Mouse (Mus musculus): ENCODE results near the gene Pigv. TPM values are rescaled to one million over a fixed set of nuclear protein-coding genes. Genes with fewer than 3 reads are reported as not detected.

Pigv gene
- polyA plus RNA-seq, 1 experiment from 2014 or later, result 18.9 TPM

GRCm38 (mm10) chr4:133700905-133701368, 28.5 kb upstream of the Pigv start:
- H3K4me2 ChIP-seq (replicated peaks; ENCODE audit: low read depth, low read length), result no peak overlapping the region
- H3K9me3 ChIP-seq (ENCODE audit: control insufficient read depth, low read depth, low read length), result no peaks in the 10 kb centered on the region
- H3K27ac ChIP-seq (ENCODE audit: low read length), result no peak overlapping the region
- peaks cover 44% of the 10 kb centered on the region for H3K36me3 ChIP-seq (ENCODE audit: control insufficient read depth, insufficient read depth, low read length)
- no peak overlapping the region for H3K9ac ChIP-seq (replicated peaks; ENCODE audit: low read depth, low read length)
- no peak for ATAC-seq (ENCODE audit: insufficient number of reproducible peaks, insufficient read depth, low FRiP score, low read depth)
- 78% methylated on average over 11 of the region's 11 CpGs for WGBS
- no peaks in the 10 kb centered on the region for H3K27me3 ChIP-seq (ENCODE audit: control insufficient read depth, insufficient read depth, low read length)
- no peak overlapping the region for H3K4me3 ChIP-seq (ENCODE audit: low read depth, low read length)
- H3K4me1 ChIP-seq (ENCODE audit: control insufficient read depth, insufficient read depth, low read length), result peaks cover 7% of the 10 kb centered on the region; the same call in 1 of the 2 replicates

GRCm38 (mm10) chr4:133695363-133695762, 22.9 kb upstream of the Pigv start:
- Histone ChIP-seq H3K9ac (replicated peaks; ENCODE audit: low read depth, low read length) (no peak overlapping the region), H3K36me3 (ENCODE audit: control insufficient read depth, insufficient read depth, low read length) (peaks cover 81% of the 10 kb centered on the region), H3K27ac (ENCODE audit: low read length) (no peak overlapping the region), H3K9me3 (ENCODE audit: control insufficient read depth, low read depth, low read length) (no peaks in the 10 kb centered on the region), H3K4me1 (ENCODE audit: control insufficient read depth, insufficient read depth, low read length) (peaks cover 10% of the 10 kb centered on the region), H3K4me3 (ENCODE audit: low read depth, low read length) (no peak overlapping the region), H3K27me3 (ENCODE audit: control insufficient read depth, insufficient read depth, low read length) (no peaks in the 10 kb centered on the region), H3K4me2 (replicated peaks; ENCODE audit: low read depth, low read length) (no peak overlapping the region)
- ATAC-seq (ENCODE audit: insufficient number of reproducible peaks, insufficient read depth, low FRiP score, low read depth), result no peak
- WGBS, result 79% methylated on average over 3 of the region's 3 CpGs

GRCm38 (mm10) chr4:133690252-133690651, 17.8 kb upstream of the Pigv start:
- H3K36me3 ChIP-seq (ENCODE audit: control insufficient read depth, insufficient read depth, low read length), result peaks cover 96% of the 10 kb centered on the region
- no peak overlapping the region for H3K4me2 ChIP-seq (replicated peaks; ENCODE audit: low read depth, low read length)
- H3K4me1 ChIP-seq (ENCODE audit: control insufficient read depth, insufficient read depth, low read length), result peaks cover 29% of the 10 kb centered on the region
- no peak overlapping the region for H3K9ac ChIP-seq (replicated peaks; ENCODE audit: low read depth, low read length)
- 22% methylated on average over 5 of the region's 5 CpGs for WGBS
- H3K27ac ChIP-seq (ENCODE audit: low read length), result peak overlapping the region; percentile 23; the same call in 1 of the 2 replicates
- no peak overlapping the region for H3K4me3 ChIP-seq (ENCODE audit: low read depth, low read length)
- no peaks in the 10 kb centered on the region for H3K9me3 ChIP-seq (ENCODE audit: control insufficient read depth, low read depth, low read length)
- H3K27me3 ChIP-seq (ENCODE audit: control insufficient read depth, insufficient read depth, low read length), result no peaks in the 10 kb centered on the region
- ATAC-seq (ENCODE audit: insufficient number of reproducible peaks, insufficient read depth, low FRiP score, low read depth), result peak; percentile 24; the same call in 1 of the 2 replicates

- Histone ChIP-seq H3K27me3 (ENCODE audit: control insufficient read depth, insufficient read depth, low read length) (no peaks in the 10 kb centered on the region), H3K36me3 (ENCODE audit: control insufficient read depth, insufficient read depth, low read length) (peaks cover 96% of the 10 kb centered on the region), H3K9me3 (ENCODE audit: control insufficient read depth, low read depth, low read length) (no peaks in the 10 kb centered on the region), H3K4me2 (replicated peaks; ENCODE audit: low read depth, low read length) (no peak overlapping the region), H3K9ac (replicated peaks; ENCODE audit: low read depth, low read length) (no peak overlapping the region), H3K27ac (ENCODE audit: low read length) (0 out of 2 replicates have a peak overlapping the region, but pooled peaks have one; percentile 29), H3K4me1 (ENCODE audit: control insufficient read depth, insufficient read depth, low read length) (peaks cover 29% of the 10 kb centered on the region), H3K4me3 (ENCODE audit: low read depth, low read length) (no peak overlapping the region)
- WGBS, result 31% methylated on average over 7 of the region's 7 CpGs
- peak; percentile 62 for ATAC-seq (ENCODE audit: insufficient number of reproducible peaks, insufficient read depth, low FRiP score, low read depth)
Observed at GRCm38 (mm10) chr4:133688417-133689067, 16.1 kb upstream of the Pigv start.

- Histone ChIP-seq H3K27ac (ENCODE audit: low read length) (no peak overlapping the region), H3K36me3 (ENCODE audit: control insufficient read depth, insufficient read depth, low read length) (peaks cover 94% of the 10 kb centered on the region), H3K4me3 (ENCODE audit: low read depth, low read length) (no peak overlapping the region), H3K27me3 (ENCODE audit: control insufficient read depth, insufficient read depth, low read length) (no peaks in the 10 kb centered on the region), H3K4me1 (ENCODE audit: control insufficient read depth, insufficient read depth, low read length) (peaks cover 29% of the 10 kb centered on the region), H3K9me3 (ENCODE audit: control insufficient read depth, low read depth, low read length) (no peaks in the 10 kb centered on the region), H3K4me2 (replicated peaks; ENCODE audit: low read depth, low read length) (no peak overlapping the region), H3K9ac (replicated peaks; ENCODE audit: low read depth, low read length) (no peak overlapping the region)
- no peak for ATAC-seq (ENCODE audit: insufficient number of reproducible peaks, insufficient read depth, low FRiP score, low read depth)
- WGBS, result 84% methylated on average over 5 of the region's 5 CpGs
Observed at GRCm38 (mm10) chr4:133687126-133687525, 14.7 kb upstream of the Pigv start.

GRCm38 (mm10) chr4:133686512-133686911, 14.1 kb upstream of the Pigv start:
- Histone ChIP-seq H3K27ac (ENCODE audit: low read length) (no peak overlapping the region), H3K27me3 (ENCODE audit: control insufficient read depth, insufficient read depth, low read length) (no peaks in the 10 kb centered on the region), H3K9ac (replicated peaks; ENCODE audit: low read depth, low read length) (no peak overlapping the region), H3K4me2 (replicated peaks; ENCODE audit: low read depth, low read length) (no peak overlapping the region), H3K4me1 (ENCODE audit: control insufficient read depth, insufficient read depth, low read length) (peaks cover 26% of the 10 kb centered on the region), H3K9me3 (ENCODE audit: control insufficient read depth, low read depth, low read length) (no peaks in the 10 kb centered on the region), H3K36me3 (ENCODE audit: control insufficient read depth, insufficient read depth, low read length) (peaks cover 94% of the 10 kb centered on the region), H3K4me3 (ENCODE audit: low read depth, low read length) (no peak overlapping the region)
- 87% methylated on average over 11 of the region's 11 CpGs for WGBS
- ATAC-seq (ENCODE audit: insufficient number of reproducible peaks, insufficient read depth, low FRiP score, low read depth), result no peak

GRCm38 (mm10) chr4:133680206-133680786, 7.8 kb upstream of the Pigv start:
- no peak overlapping the region for H3K4me3 ChIP-seq (ENCODE audit: low read depth, low read length)
- H3K27me3 ChIP-seq (ENCODE audit: control insufficient read depth, insufficient read depth, low read length), result no peaks in the 10 kb centered on the region
- H3K4me2 ChIP-seq (replicated peaks; ENCODE audit: low read depth, low read length), result no peak overlapping the region
- WGBS, result 87% methylated on average over 14 of the region's 14 CpGs
- H3K4me1 ChIP-seq (ENCODE audit: control insufficient read depth, insufficient read depth, low read length), result peaks cover 16% of the 10 kb centered on the region
- H3K9ac ChIP-seq (replicated peaks; ENCODE audit: low read depth, low read length), result no peak overlapping the region
- H3K9me3 ChIP-seq (ENCODE audit: control insufficient read depth, low read depth, low read length), result no peaks in the 10 kb centered on the region
- peaks cover 57% of the 10 kb centered on the region for H3K36me3 ChIP-seq (ENCODE audit: control insufficient read depth, insufficient read depth, low read length)
- no peak overlapping the region for H3K27ac ChIP-seq (ENCODE audit: low read length)
- ATAC-seq (ENCODE audit: insufficient number of reproducible peaks, insufficient read depth, low FRiP score, low read depth), result no peak

- WGBS, result 70% methylated on average over 7 of the region's 7 CpGs
- Histone ChIP-seq H3K9me3 (ENCODE audit: control insufficient read depth, low read depth, low read length) (no peaks in the 10 kb centered on the region), H3K36me3 (ENCODE audit: control insufficient read depth, insufficient read depth, low read length) (peaks cover 50% of the 10 kb centered on the region), H3K27ac (ENCODE audit: low read length) (no peak overlapping the region), H3K4me1 (ENCODE audit: control insufficient read depth, insufficient read depth, low read length) (peaks cover 21% of the 10 kb centered on the region), H3K4me3 (ENCODE audit: low read depth, low read length) (no peak overlapping the region), H3K4me2 (replicated peaks; ENCODE audit: low read depth, low read length) (no peak overlapping the region), H3K27me3 (ENCODE audit: control insufficient read depth, insufficient read depth, low read length) (no peaks in the 10 kb centered on the region), H3K9ac (replicated peaks; ENCODE audit: low read depth, low read length) (no peak overlapping the region)
- no peak for ATAC-seq (ENCODE audit: insufficient number of reproducible peaks, insufficient read depth, low FRiP score, low read depth)
Observed at GRCm38 (mm10) chr4:133679629-133680028, 7.2 kb upstream of the Pigv start.

Measured in stomach, embryonic 14.5 days (tissue).